Mouse (Mus musculus) embryo, embryonic 9.5 days (tissue): ENCODE data around the gene Rasgef1c.

Experiments used
- DNase-seq: peaks from one replicate; pipeline ENCODE4 v3.0.0-alpha.2; 2017; ENCODE audit errors: extremely low spot score

Rasgef1c gene

DNA sequence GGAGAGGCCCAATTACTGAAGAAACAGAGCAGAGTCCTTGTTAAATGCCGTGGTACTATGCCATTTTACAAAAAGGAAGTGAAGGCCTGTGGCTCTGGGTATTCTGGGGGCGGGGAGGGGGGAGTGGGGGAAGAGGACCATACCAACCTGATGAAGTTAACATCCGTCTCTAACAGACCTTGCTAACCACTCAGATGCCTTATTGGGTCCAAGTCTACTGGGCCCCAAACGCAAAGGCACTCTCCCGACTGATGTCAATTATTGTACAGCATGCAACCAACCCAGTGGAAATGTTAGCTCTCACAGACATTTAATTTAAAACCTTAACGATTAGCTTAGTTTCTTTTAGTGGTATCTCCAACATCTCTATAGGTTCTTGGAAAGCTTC, 122.8 kb downstream of the Rasgef1c start:
- DNase-seq, result no peak

DNA sequence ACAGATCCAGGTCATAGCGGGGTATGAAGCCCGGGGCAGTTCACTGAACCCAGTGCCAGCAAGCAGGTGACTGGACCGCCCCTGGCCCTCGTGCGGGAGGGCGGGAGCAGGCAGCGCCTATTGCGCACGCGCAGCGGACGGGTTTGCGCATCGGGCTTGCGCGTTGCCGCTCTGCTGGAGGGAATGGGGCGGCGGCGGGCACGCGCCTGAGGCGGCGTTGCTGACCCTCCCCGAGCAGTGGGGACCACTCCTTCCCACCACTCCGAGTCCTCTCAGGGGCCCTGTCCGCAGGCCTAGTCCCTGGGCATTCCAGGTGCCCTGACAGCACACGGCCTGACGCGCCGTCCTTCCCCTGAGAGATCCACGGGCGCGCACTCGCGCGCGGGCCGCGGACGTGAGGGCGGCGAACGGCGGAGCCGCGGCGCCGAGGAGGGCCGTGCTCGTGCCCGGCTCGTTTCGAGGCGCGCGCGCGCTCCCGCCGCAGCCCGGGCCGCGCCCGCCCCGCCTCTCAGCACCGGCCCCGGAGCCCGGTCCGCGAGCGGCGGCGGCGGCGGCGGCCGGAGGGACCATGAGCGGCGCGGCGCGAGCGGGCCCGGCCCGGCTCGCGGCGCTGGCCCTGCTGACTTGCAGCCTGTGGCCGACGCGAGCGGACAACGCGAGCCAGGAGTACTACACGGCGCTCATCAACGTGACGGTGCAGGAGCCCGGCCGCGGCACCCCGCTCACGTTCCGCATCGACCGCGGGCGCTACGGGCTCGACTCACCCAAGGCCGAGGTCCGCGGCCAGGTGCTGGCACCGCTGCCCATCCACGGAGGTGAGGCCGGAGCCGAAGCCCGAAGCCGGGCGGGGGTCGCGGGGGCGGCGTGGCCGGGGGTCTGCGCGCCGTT, 123.4 kb downstream of the Rasgef1c start, which contains the start of gene Rnf130:
TSS of gene Rnf130 (plus strand) at position 514 of the 888 bp plus-strand sequence.
- peak; percentile 93 for DNase-seq

DNA sequence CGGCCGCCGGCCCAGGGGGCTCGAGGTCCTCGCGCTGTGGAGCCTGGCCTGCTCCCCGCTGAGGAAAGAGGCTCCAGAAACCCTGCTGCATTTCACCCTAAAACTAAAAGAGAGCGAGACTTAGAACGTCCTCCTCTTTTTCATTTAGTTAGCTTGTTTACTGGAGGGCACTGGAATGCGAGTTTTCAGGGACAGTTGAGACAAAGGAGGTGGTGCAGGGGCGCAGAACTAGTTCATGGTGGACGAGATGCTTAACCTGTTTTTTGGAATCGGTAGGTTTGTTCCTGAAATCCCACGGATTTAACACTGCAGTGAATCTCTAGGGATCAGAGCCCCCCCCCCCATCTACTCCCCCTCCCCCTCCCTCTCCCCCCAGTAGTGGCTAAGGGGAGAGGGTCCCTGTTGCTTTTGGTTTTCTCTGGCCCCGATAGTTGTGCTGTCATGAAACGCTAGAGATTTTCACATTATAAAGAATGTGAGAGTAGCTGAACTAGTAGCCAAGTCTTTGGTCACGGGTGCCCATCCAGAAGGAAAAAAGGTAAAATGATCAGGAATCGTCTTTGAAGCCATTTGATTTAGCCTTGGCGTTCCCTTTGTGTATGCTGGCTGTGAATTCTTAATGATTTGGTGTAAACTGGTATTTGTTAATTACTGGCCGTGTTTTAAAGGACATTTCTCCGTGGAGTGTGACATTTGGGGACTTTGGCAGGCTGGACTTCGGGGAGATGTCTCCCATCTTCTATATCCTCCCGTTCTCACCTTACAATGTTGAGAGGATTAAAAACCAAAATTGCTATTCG, 124.3 kb downstream of the Rasgef1c start:
- no peak for DNase-seq

DNA sequence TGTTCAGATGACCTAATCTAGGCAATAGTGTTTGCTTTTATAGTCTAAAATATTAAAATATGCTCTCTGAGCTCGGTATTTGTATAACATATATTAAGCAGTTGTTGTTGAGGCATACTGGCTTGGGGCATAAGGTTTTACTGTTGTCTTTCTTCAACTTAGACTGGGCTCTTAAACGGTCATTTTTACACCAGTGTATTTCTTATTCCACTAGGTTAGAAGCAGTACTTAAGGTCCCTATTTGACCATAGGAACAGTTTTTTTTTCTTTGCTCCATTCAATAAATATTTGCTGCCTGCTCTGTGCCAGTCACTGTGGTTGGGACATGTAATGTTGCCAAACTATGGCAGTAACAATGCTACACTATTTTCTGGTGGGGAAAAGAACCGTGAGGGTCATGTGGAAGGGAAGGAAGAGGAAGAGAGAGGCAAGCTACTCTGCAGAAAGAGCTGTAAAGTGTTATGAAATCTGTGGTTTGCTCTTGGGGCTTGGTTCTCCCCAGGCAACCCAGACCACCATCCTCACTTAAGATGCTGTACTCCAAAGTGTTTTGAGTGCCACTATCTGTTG, 125.0 kb downstream of the Rasgef1c start:
- no peak for DNase-seq

DNA sequence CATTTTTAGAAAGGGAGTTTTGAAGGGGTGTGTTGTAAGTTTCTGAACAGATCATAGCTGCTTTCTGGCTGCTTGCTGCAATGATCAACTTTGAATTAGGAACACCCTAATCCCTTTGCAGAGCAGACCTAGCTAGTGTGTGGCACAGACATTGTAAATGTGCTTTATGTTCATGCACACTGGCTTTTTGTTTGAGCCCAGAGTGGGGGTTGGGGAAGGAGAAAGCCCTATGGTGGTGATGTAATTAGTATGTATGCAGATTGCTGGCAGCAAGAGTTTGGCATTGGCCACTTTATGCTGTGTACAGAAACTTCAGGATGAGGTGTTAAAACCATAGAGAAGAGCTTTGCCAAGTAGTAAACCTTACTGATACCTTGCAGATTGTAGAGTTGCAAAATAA, 126.8 kb downstream of the Rasgef1c start:
- DNase-seq, result no peak
